Mouse (Mus musculus): Measurements from ENCODE around the gene Apba2.

Gene Apba2

GRCm38 (mm10) chr7:64791145-64791544 lies 289.6 kb downstream of the Apba2 start:
- DNase-seq (ENCODE audit: extremely low spot score, low spot score), result no peak

- no peak for DNase-seq (ENCODE audit: extremely low spot score, low spot score)
Observed at GRCm38 (mm10) chr7:64792031-64792430, 290.5 kb downstream of the Apba2 start.

- DNase-seq (ENCODE audit: extremely low spot score, low spot score), result no peak
Observed at GRCm38 (mm10) chr7:64795554-64795953, 294.0 kb downstream of the Apba2 start.

All from neural tube, embryonic 10.5 days (tissue).